Mouse (Mus musculus) large intestine, adult 2 months (tissue): ENCODE measurements around the gene Tnks1bp1. TPM values are rescaled to one million over a fixed set of nuclear protein-coding genes. Genes with fewer than 3 reads are reported as not detected.
A peak's percentile ranks its signal among the peaks of the same experiment; 100 is the strongest.

Experiments used
- DNase-seq: peaks from one replicate; pipeline ENCODE4 v3.0.0-alpha.2; 2012; ENCODE audit warnings: low read depth, low spot score
- WGBS: fragments of 180-500 bp; shearing (Covaris S2); methylation state at CpG from one replicate; pipeline ENCODE4 v1.1.7; 2018; 5-methylcytosine and 5-hydroxymethylcytosine counted together
- polyA plus RNA-seq: library from polyadenylated mRNA; depleted of rRNA; stranded (reverse); fragments of >200 nt; gene quantifications from 2 replicates; pipeline ENCODE4 v1.2.3, GENCODE M21; 2012; rRNA removed

Gene Tnks1bp1
- polyA plus RNA-seq, 1 experiment: 29.0 TPM

- 85% methylated on average over 15 of the region's 15 CpGs for WGBS
These were observed 22.3 kb downstream of the Tnks1bp1 start for GRCm38 (mm10) chr2:85070086-85070485.

GRCm38 (mm10) chr2:85071921-85072320 lies 24.1 kb downstream of the Tnks1bp1 start:
- WGBS: 46% methylated on average over 5 of the region's 5 CpGs
- no peak for DNase-seq

More at GRCm38 (mm10) chr2:85070086-85070485, 22.3 kb downstream of the Tnks1bp1 start:
- no peak for DNase-seq

DNA sequence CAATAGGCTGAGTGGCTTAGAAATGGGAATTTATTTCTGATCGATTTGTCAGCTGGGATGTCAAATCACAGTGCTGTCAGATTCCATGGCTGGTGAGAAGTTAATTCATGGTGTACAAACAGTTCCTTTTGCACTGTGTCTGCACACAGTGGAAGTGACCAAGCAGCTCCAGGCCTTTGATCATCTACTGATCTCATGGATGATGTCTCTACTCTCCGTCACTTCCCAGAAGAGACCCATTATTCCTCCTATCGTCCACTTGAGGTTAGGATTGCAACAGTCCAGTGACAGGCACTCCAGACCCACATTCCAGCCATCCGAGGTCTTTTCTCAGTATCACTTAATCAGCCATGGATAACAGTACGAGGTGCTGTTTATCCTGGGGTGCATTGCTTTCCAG lies 25.9 kb downstream of the Tnks1bp1 start:
- 86% methylated on average over 5 of the region's 5 CpGs for WGBS
- DNase-seq: no peak

- 40% methylated on average over 11 of the region's 11 CpGs for WGBS
- no peak for DNase-seq
These were observed 41.2 kb downstream of the Tnks1bp1 start for GRCm38 (mm10) chr2:85088716-85089646.

DNA sequence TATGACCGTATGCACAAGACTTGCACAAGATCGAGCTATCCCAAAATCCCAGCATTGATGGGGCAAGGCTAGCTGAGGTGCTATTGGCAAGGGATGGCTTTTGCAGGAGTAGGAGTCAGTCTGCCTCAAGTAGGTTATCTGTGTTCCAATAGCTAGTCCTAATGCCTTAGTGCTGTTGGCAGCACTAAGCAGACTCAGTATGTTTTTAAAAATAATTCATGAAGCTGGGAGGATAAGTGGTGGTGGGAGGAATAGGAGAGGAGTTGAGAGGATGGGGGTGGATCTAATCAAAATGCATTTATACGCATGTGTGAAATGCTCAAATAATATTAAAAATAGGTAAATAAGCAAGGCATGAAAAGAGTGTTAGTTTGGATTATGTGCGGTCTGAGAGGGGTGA lies 43.5 kb downstream of the Tnks1bp1 start:
- 94% methylated on average over 4 of the region's 4 CpGs for WGBS
- no peak for DNase-seq

- WGBS: 67% methylated on average over 1 of the region's 1 CpGs
- no peak for DNase-seq
These were observed 45.6 kb downstream of the Tnks1bp1 start for GRCm38 (mm10) chr2:85093376-85093775.

GRCm38 (mm10) chr2:85095906-85096305 lies 48.1 kb downstream of the Tnks1bp1 start:
- DNase-seq: no peak
- 42% methylated on average over 5 of the region's 5 CpGs for WGBS

DNA sequence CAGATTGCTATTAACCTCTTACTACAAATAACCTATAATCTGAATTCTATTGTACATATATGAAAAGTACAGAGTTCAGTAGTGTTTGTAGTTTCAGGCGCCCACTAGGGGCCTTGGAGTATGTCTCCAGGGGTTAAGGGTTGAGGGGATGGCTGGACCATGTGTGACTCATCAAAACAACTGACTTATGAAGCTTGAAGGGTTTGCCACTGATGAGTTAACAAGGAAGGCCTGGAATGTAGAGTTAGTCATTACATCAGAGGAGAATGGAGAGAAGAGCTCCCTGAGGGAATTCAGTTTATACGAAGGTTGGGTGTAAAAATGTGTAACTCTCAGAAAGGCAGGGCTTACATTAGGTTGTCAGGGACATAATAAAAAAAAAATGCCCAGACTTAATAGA lies 50.2 kb downstream of the Tnks1bp1 start:
- DNase-seq: no peak
- 79% methylated on average over 2 of the region's 2 CpGs for WGBS

GRCm38 (mm10) chr2:85098824-85099511 lies 51.1 kb downstream of the Tnks1bp1 start:
- DNase-seq: no peak
- 31% methylated on average over 7 of the region's 7 CpGs for WGBS

GRCm38 (mm10) chr2:85103201-85103600 lies 55.4 kb downstream of the Tnks1bp1 start:
- WGBS: 92% methylated on average over 8 of the region's 8 CpGs

GRCm38 (mm10) chr2:85105426-85106013 lies 57.7 kb downstream of the Tnks1bp1 start:
- peak; percentile 37 for DNase-seq

More at GRCm38 (mm10) chr2:85103201-85103600, 55.4 kb downstream of the Tnks1bp1 start:
- DNase-seq: no peak

GRCm38 (mm10) chr2:85106068-85106790 lies 58.4 kb downstream of the Tnks1bp1 start:
- WGBS: 27% methylated on average over 7 of the region's 7 CpGs
- DNase-seq: no peak

More at GRCm38 (mm10) chr2:85105426-85106013, 57.7 kb downstream of the Tnks1bp1 start:
- 15% methylated on average over 11 of the region's 11 CpGs for WGBS

DNA sequence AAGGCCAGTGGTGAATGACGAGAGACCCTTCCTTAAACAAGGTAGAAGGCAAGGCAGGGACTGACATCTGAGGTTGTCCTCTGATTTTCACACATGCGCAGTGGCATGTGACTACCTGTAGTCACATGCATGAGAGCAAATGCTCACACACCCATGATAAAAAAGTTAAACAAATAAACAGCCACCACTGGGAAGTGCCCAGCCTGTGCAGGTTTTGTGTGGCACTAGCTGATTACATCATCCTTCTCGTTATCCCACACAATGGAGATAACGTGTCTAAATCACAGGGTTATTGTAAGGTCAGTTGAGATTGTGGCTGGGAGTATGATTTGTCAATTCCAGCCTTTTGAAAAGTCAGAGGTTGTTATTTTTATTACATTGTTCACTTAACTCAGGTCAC lies 59.1 kb downstream of the Tnks1bp1 start:
- peak; percentile 51 for DNase-seq
- WGBS: 34% methylated on average over 4 of the region's 4 CpGs

- DNase-seq: no peak
These were observed 62.6 kb downstream of the Tnks1bp1 start for GRCm38 (mm10) chr2:85110288-85110875.

More at GRCm38 (mm10) chr2:85110288-85110875, 62.6 kb downstream of the Tnks1bp1 start:
- 83% methylated on average over 9 of the region's 9 CpGs for whole genome bisulfite sequencing

Other genes starting within 250 kb of the Tnks1bp1 start
- gene Ube2l6, start 249.2 kb upstream of the Tnks1bp1 start, polyA plus RNA-seq: 59.1 and 85.6 TPM in 2 replicates
- 0.14 TPM in 1 of 2 replicates, not detected in the other for gene Smtnl1, start 225.4 kb upstream of the Tnks1bp1 start, polyA plus RNA-seq
- gene Timm10, start 221.0 kb upstream of the Tnks1bp1 start, polyA plus RNA-seq: 40.7 and 41.7 TPM in 2 replicates
- gene Slc43a1, start 209.2 kb upstream of the Tnks1bp1 start, polyA plus RNA-seq: 5.6 and 6.8 TPM in 2 replicates
- 1.7 and 2.1 TPM in 2 replicates for gene Rtn4rl2, start 161.3 kb upstream of the Tnks1bp1 start, polyA plus RNA-seq
- gene Slc43a3, start 111.4 kb upstream of the Tnks1bp1 start, polyA plus RNA-seq: 21.8 and 48.3 TPM in 2 replicates
- 0.81 and 1.3 TPM in 2 replicates for gene Prg2, start 67.6 kb upstream of the Tnks1bp1 start, polyA plus RNA-seq
- not detected in 2 replicates for gene Prg3, start 59.8 kb upstream of the Tnks1bp1 start, polyA plus RNA-seq
- gene Ssrp1, start 10.8 kb upstream of the Tnks1bp1 start, polyA plus RNA-seq: 87.8 and 93.3 TPM in 2 replicates
- 0.24 and 0.53 TPM in 2 replicates for gene P2rx3, start 10.6 kb upstream of the Tnks1bp1 start, polyA plus RNA-seq
- 3.1 and 5.6 TPM in 2 replicates for gene Aplnr, start 88.2 kb downstream of the Tnks1bp1 start, polyA plus RNA-seq
- gene Lrrc55, start 149.2 kb downstream of the Tnks1bp1 start, polyA plus RNA-seq: 1.5 and 2.2 TPM in 2 replicates